Mouse (Mus musculus) hindbrain, embryonic 14.5 days (tissue): Measurements from ENCODE around the gene Cacna1a. TPM values are rescaled to one million over a fixed set of nuclear protein-coding genes. Genes with fewer than 3 reads are reported as not detected.

Experiments
- ATAC-seq: fragments of 200-750 bp; cut with Nextera tagmentation; 2 replicates; pipeline ENCODE4 v1.8.0; 2017; ENCODE audit warnings: moderate number of reproducible peaks, mild to moderate bottlenecking, moderate TSS enrichment, moderate library complexity; ENCODE audit not compliant: low FRiP score
- DNase-seq: peaks from one replicate; pipeline ENCODE4 v3.0.0-alpha.2; 2015; ENCODE audit warnings: low spot score
- H3K27ac ChIP-seq: fragments of 300-500 bp; sonication (generic); 2 replicates; pipeline ENCODE4 v1.5.1; 2014; ENCODE audit warnings: mild to moderate bottlenecking, moderate library complexity
- H3K27me3 ChIP-seq: fragments of 300-500 bp; sonication (generic); 2 replicates; pipeline ENCODE4 v1.6.1; 2014; ENCODE audit warnings: mild to moderate bottlenecking, low read length, mixed read lengths; ENCODE audit not compliant: control insufficient read depth, insufficient read depth
- H3K36me3 ChIP-seq: fragments of 300-500 bp; sonication (generic); replicated peaks from 2 replicates; pipeline ENCODE4 v1.6.1; 2014; ENCODE audit not compliant: control insufficient read depth, insufficient read depth
- H3K4me1 ChIP-seq: fragments of 300-500 bp; sonication (generic); replicated peaks from 2 replicates; pipeline ENCODE4 v1.6.1; 2014; ENCODE audit warnings: antibody characterized with exemption, low read length, mixed read lengths; ENCODE audit not compliant: control insufficient read depth, insufficient read depth
- H3K4me2 ChIP-seq: fragments of 300-500 bp; sonication (generic); replicated peaks from 2 replicates; pipeline ENCODE4 v1.6.1; 2014; ENCODE audit warnings: mild to moderate bottlenecking, moderate library complexity
- H3K4me3 ChIP-seq: fragments of 300-500 bp; sonication (generic); replicated peaks from 2 replicates; pipeline ENCODE4 v1.5.1; 2014; ENCODE audit warnings: mild to moderate bottlenecking, low read length
- H3K9ac ChIP-seq: fragments of 300-500 bp; sonication (generic); 2 replicates; pipeline ENCODE4 v1.6.1; 2014
- H3K9me3 ChIP-seq: fragments of 300-500 bp; sonication (generic); 2 replicates; pipeline ENCODE4 v1.6.1; 2016; ENCODE audit warnings: low read length; ENCODE audit not compliant: control insufficient read depth
- WGBS: fragments of 180-500 bp; shearing (Covaris S2); extraction: QIAGEN DNeasy Blood & Tissue Kit; methylation state at CpG from one replicate; pipeline ENCODE4 v1.1.7; 2014; 5-methylcytosine and 5-hydroxymethylcytosine counted together
- polyA plus RNA-seq: library from polyadenylated mRNA; unstranded; fragments of >200 nt; fragmentation: Nextera tagmentation; extraction: Ambion mirVana; gene quantifications from 2 replicates; pipeline ENCODE4 v1.2.1, GENCODE M21; 2014

The Cacna1a gene
- polyA plus RNA-seq, 1 experiment from 2014 or later: 18.5 TPM

- DNase-seq (no peak), ATAC-seq (no peak)
- H3K27me3 ChIP-seq: no peaks in the 10 kb centered on the region
- H3K27ac ChIP-seq: no peak overlapping the region
- no peaks in the 10 kb centered on the region for H3K36me3 ChIP-seq
- H3K4me2 ChIP-seq: no peak overlapping the region
- WGBS: 95% methylated on average over 4 of the region's 4 CpGs
- H3K9ac ChIP-seq: no peak overlapping the region
- no peaks in the 10 kb centered on the region for H3K4me1 ChIP-seq
- no peaks in the 10 kb centered on the region for H3K9me3 ChIP-seq
- H3K4me3 ChIP-seq: no peak overlapping the region
These were observed 94.8 kb downstream of the Cacna1a start for GRCm38 (mm10) chr8:84483004-84483403.

GRCm38 (mm10) chr8:84485366-84485765 lies 97.1 kb downstream of the Cacna1a start:
- Histone ChIP-seq H3K27ac (no peak overlapping the region), H3K36me3 (no peaks in the 10 kb centered on the region), H3K4me3 (no peak overlapping the region), H3K9me3 (no peaks in the 10 kb centered on the region), H3K27me3 (no peaks in the 10 kb centered on the region), H3K4me1 (no peaks in the 10 kb centered on the region), H3K4me2 (no peak overlapping the region), H3K9ac (no peak overlapping the region)
- ATAC-seq: no peak
- 80% methylated on average over 4 of the region's 4 CpGs for WGBS
- no peak for DNase-seq

- Histone ChIP-seq H3K9me3 (no peaks in the 10 kb centered on the region), H3K27ac (no peak overlapping the region), H3K4me2 (no peak overlapping the region), H3K27me3 (no peaks in the 10 kb centered on the region), H3K4me3 (no peak overlapping the region), H3K4me1 (no peaks in the 10 kb centered on the region), H3K36me3 (no peaks in the 10 kb centered on the region), H3K9ac (no peak overlapping the region)
- ATAC-seq (peak; percentile 69; the same call in 1 of the 2 replicates), DNase-seq (peak; percentile 71)
- 58% methylated on average over 7 of the region's 7 CpGs for WGBS
These were observed 97.6 kb downstream of the Cacna1a start for GRCm38 (mm10) chr8:84485864-84486263.

GRCm38 (mm10) chr8:84489223-84489622 lies 101.0 kb downstream of the Cacna1a start:
- Histone ChIP-seq H3K36me3 (no peaks in the 10 kb centered on the region), H3K27ac (no peak overlapping the region), H3K4me2 (no peak overlapping the region), H3K4me1 (peaks cover under 1% of the 10 kb centered on the region; the same call in 1 of the 2 replicates), H3K9ac (no peak overlapping the region), H3K27me3 (no peaks in the 10 kb centered on the region), H3K4me3 (no peak overlapping the region), H3K9me3 (no peaks in the 10 kb centered on the region)
- DNase-seq: no peak
- ATAC-seq: no peak
- 91% methylated on average over 3 of the region's 3 CpGs for WGBS

- Histone ChIP-seq H3K36me3 (no peaks in the 10 kb centered on the region), H3K4me1 (peaks cover 6% of the 10 kb centered on the region; the same call in 1 of the 2 replicates), H3K9ac (no peak overlapping the region), H3K4me3 (no peak overlapping the region), H3K27me3 (no peaks in the 10 kb centered on the region), H3K9me3 (no peaks in the 10 kb centered on the region), H3K27ac (no peak overlapping the region), H3K4me2 (no peak overlapping the region)
- WGBS: 41% methylated on average over 6 of the region's 6 CpGs
- peak; percentile 60 for DNase-seq
- peak; percentile 75 for ATAC-seq
These were observed 106.4 kb downstream of the Cacna1a start for GRCm38 (mm10) chr8:84494541-84495084.

- H3K27me3 ChIP-seq: no peaks in the 10 kb centered on the region
- 82% methylated on average over 5 of the region's 5 CpGs for WGBS
- no peak for ATAC-seq
These were observed 112.9 kb downstream of the Cacna1a start for GRCm38 (mm10) chr8:84501181-84501580.

GRCm38 (mm10) chr8:84501671-84502308 lies 113.5 kb downstream of the Cacna1a start:
- no peak for ATAC-seq
- no peak for DNase-seq
- Histone ChIP-seq H3K27ac (no peak overlapping the region), H3K4me1 (no peaks in the 10 kb centered on the region), H3K4me3 (no peak overlapping the region), H3K4me2 (no peak overlapping the region), H3K27me3 (no peaks in the 10 kb centered on the region), H3K9me3 (no peaks in the 10 kb centered on the region), H3K36me3 (no peaks in the 10 kb centered on the region), H3K9ac (no peak overlapping the region)
- WGBS: 72% methylated on average over 10 of the region's 10 CpGs

More at GRCm38 (mm10) chr8:84501181-84501580, 112.9 kb downstream of the Cacna1a start:
- H3K9ac ChIP-seq: no peak overlapping the region
- H3K9me3 ChIP-seq: no peaks in the 10 kb centered on the region
- no peak overlapping the region for H3K4me3 ChIP-seq
- H3K4me1 ChIP-seq: no peaks in the 10 kb centered on the region
- no peak overlapping the region for H3K27ac ChIP-seq
- H3K36me3 ChIP-seq: no peaks in the 10 kb centered on the region
- H3K4me2 ChIP-seq: no peak overlapping the region
- no peak for DNase-seq

GRCm38 (mm10) chr8:84502638-84503037 lies 114.4 kb downstream of the Cacna1a start:
- no peak overlapping the region for H3K9ac ChIP-seq
- DNase-seq (no peak), ATAC-seq (no peak)
- no peak overlapping the region for H3K27ac ChIP-seq
- H3K4me2 ChIP-seq: no peak overlapping the region
- WGBS: 93% methylated on average over 4 of the region's 4 CpGs
- no peak overlapping the region for H3K4me3 ChIP-seq
- no peaks in the 10 kb centered on the region for H3K4me1 ChIP-seq
- no peaks in the 10 kb centered on the region for H3K9me3 ChIP-seq
- H3K36me3 ChIP-seq: no peaks in the 10 kb centered on the region
- no peaks in the 10 kb centered on the region for H3K27me3 ChIP-seq

GRCm38 (mm10) chr8:84507220-84507619 lies 119.0 kb downstream of the Cacna1a start:
- ATAC-seq (no peak), DNase-seq (no peak)
- Histone ChIP-seq H3K4me3 (no peak overlapping the region), H3K4me2 (no peak overlapping the region), H3K9ac (no peak overlapping the region), H3K9me3 (no peaks in the 10 kb centered on the region), H3K27me3 (no peaks in the 10 kb centered on the region), H3K36me3 (no peaks in the 10 kb centered on the region), H3K27ac (no peak overlapping the region), H3K4me1 (no peaks in the 10 kb centered on the region)
- WGBS: 87% methylated on average over 5 of the region's 5 CpGs
